Mouse (Mus musculus) embryonic facial prominence, embryonic 10.5 days (tissue): ENCODE measurements at regions not wholly inside any gene's neighbourhood (a gene's known extent, or its start where the extent isn't known, plus 50 kb on each side); places are given as distances from the start of the nearest gene placed in this dataset.

Experiments
- DNase-seq: peaks from one replicate; pipeline ENCODE4 v3.0.0-alpha.2; 2017; ENCODE audit warnings: low spot score
- H3K27ac ChIP-seq: fragments of 300-500 bp; sonication (generic); replicated peaks from 2 replicates; pipeline ENCODE4 v1.5.1; 2016; ENCODE audit warnings: mild to moderate bottlenecking
- H3K27me3 ChIP-seq: fragments of 300-500 bp; sonication (generic); replicated peaks from 2 replicates; pipeline ENCODE4 v1.6.1; 2016; ENCODE audit warnings: low read depth, mild to moderate bottlenecking; ENCODE audit not compliant: poor library complexity, severe bottlenecking
- H3K36me3 ChIP-seq: fragments of 300-500 bp; sonication (generic); replicated peaks from 2 replicates; pipeline ENCODE4 v1.6.1; 2016; ENCODE audit warnings: mild to moderate bottlenecking, moderate library complexity
- H3K4me1 ChIP-seq: fragments of 300-500 bp; sonication (generic); 2 replicates; pipeline ENCODE4 v1.6.1; 2016
- H3K4me3 ChIP-seq: fragments of 300-500 bp; sonication (generic); 2 replicates; pipeline ENCODE4 v1.5.1; 2016; ENCODE audit warnings: mild to moderate bottlenecking, moderate library complexity
- H3K9me3 ChIP-seq: fragments of 300-500 bp; sonication (generic); 2 replicates; pipeline ENCODE4 v1.6.1; 2016; ENCODE audit warnings: mild to moderate bottlenecking
- WGBS: fragments of 180-500 bp; shearing (Covaris S2); methylation state at CpG from one replicate; pipeline ENCODE4 v1.1.7; 2016; 5-methylcytosine and 5-hydroxymethylcytosine counted together

- no peak overlapping the region for H3K4me3 ChIP-seq
- no peaks in the 10 kb centered on the region for H3K36me3 ChIP-seq
- H3K27me3 ChIP-seq, result no peaks in the 10 kb centered on the region
- H3K9me3 ChIP-seq, result no peaks in the 10 kb centered on the region
- DNase-seq, result no peak
- no peak overlapping the region for H3K27ac ChIP-seq
- no peaks in the 10 kb centered on the region for H3K4me1 ChIP-seq
- 70% methylated on average over 6 of the region's 6 CpGs for WGBS
Observed at GRCm38 (mm10) chr7:62924585-62925331, 101.3 kb upstream of the A26c2 start.

- WGBS, result 6% methylated on average over 1 of the region's 1 CpGs
- Histone ChIP-seq H3K4me1 (no peaks in the 10 kb centered on the region), H3K4me3 (no peak overlapping the region), H3K27me3 (no peaks in the 10 kb centered on the region), H3K27ac (no peak overlapping the region), H3K9me3 (no peaks in the 10 kb centered on the region), H3K36me3 (no peaks in the 10 kb centered on the region)
- DNase-seq, result peak; percentile 40
Observed at GRCm38 (mm10) chr7:62922246-62922645, 98.8 kb upstream of the A26c2 start.

- Histone ChIP-seq H3K36me3 (no peaks in the 10 kb centered on the region), H3K9me3 (peaks cover 3% of the 10 kb centered on the region; the same call in 1 of the 2 replicates), H3K27me3 (no peaks in the 10 kb centered on the region), H3K4me3 (no peak overlapping the region), H3K27ac (no peak overlapping the region), H3K4me1 (no peaks in the 10 kb centered on the region)
- no peak for DNase-seq
- WGBS, result 81% methylated on average over 4 of the region's 4 CpGs
Observed at GRCm38 (mm10) chr7:62894337-62894736, 70.9 kb upstream of the A26c2 start.

- no peaks in the 10 kb centered on the region for H3K27me3 ChIP-seq
- H3K9me3 ChIP-seq, result no peaks in the 10 kb centered on the region
- H3K4me3 ChIP-seq, result no peak overlapping the region
- 7% methylated on average over 1 of the region's 1 CpGs for WGBS
- no peaks in the 10 kb centered on the region for H3K4me1 ChIP-seq
- no peak overlapping the region for H3K27ac ChIP-seq
- H3K36me3 ChIP-seq, result no peaks in the 10 kb centered on the region
- DNase-seq, result peak; percentile 11
Observed at GRCm38 (mm10) chr7:62877033-62877432, 53.6 kb upstream of the A26c2 start.
